Mouse (Mus musculus) ES-E14 (cell line): Measurements from ENCODE around the gene Rwdd3.

Source experiments
- CHD2 ChIP-seq: IDR thresholded peaks from 2 replicates; pipeline ENCODE4 v1.6.1; 2014; ENCODE audit warnings: mild to moderate bottlenecking, low read depth, low read length, inconsistent platforms
- HCFC1 ChIP-seq: IDR thresholded peaks from 2 replicates; pipeline ENCODE4 v1.6.1; 2012; ENCODE audit warnings: low read length, inconsistent platforms, borderline replicate concordance; ENCODE audit not compliant: insufficient read depth
- MAFK ChIP-seq: IDR thresholded peaks from 2 replicates; pipeline ENCODE4 v1.6.1; 2014; ENCODE audit warnings: mild to moderate bottlenecking, low read depth, low read length, inconsistent platforms; ENCODE audit not compliant: insufficient read depth
- ZC3H11A ChIP-seq: IDR thresholded peaks from 2 replicates; pipeline ENCODE4 v1.6.1; 2012; ENCODE audit warnings: low read depth, mild to moderate bottlenecking, inconsistent platforms, low read length, borderline replicate concordance
- ZNF384 ChIP-seq: IDR thresholded peaks from 2 replicates; pipeline ENCODE4 v1.6.1; 2012; ENCODE audit warnings: low read depth, low read length, inconsistent platforms

- TF ChIP-seq MAFK (no peak), HCFC1 (no peak), ZC3H11A (no peak), ZNF384 (no peak), CHD2 (no peak)
Observed at GRCm38 (mm10) chr3:121127171-121127570, 44.3 kb downstream of the Rwdd3 start.
